Mouse (Mus musculus) CH12.LX (cell line): ENCODE data around the gene Ncoa1. TPM values are rescaled to one million over a fixed set of nuclear protein-coding genes. Genes with fewer than 3 reads are reported as not detected.

Experiments used
- DNase-seq: peaks from one replicate; pipeline ENCODE4 v3.0.0-alpha.2; 2013; ENCODE audit errors: extremely low read depth
- H3K27ac ChIP-seq: 2 replicates; pipeline ENCODE4 v1.5.1; 2012; ENCODE audit warnings: low read depth, mild to moderate bottlenecking, control low read depth, moderate library complexity; ENCODE audit not compliant: insufficient read depth
- H3K27me3 ChIP-seq: replicated peaks from 2 replicates; pipeline ENCODE3; 2012; ENCODE audit warnings: inconsistent platforms
- H3K36me3 ChIP-seq, 2 experiments: replicated peaks in 1 of 2; 2 replicates each; pipeline versions ENCODE3 to v1.6.1; 2012; ENCODE audit warnings: inconsistent platforms in 1 of 2, low read length in 1 of 2, mild to moderate bottlenecking in 1 of 2, mixed read lengths in 1 of 2, moderate library complexity in 1 of 2; ENCODE audit not compliant: control insufficient read depth in 1 of 2, insufficient read depth in 1 of 2
- H3K4me1 ChIP-seq, 2 experiments: 2 replicates each; pipeline ENCODE4 v1.6.1; 2012; ENCODE audit warnings: inconsistent platforms in 1 of 2, moderate library complexity in 1 of 2; ENCODE audit not compliant: insufficient read depth in 2 of 2, control insufficient read depth in 1 of 2
- H3K4me2 ChIP-seq: 2 replicates; pipeline ENCODE4 v1.6.1; 2012; ENCODE audit warnings: low read depth, mild to moderate bottlenecking, control low read depth; ENCODE audit not compliant: poor library complexity, insufficient read depth, severe bottlenecking
- H3K4me3 ChIP-seq, 3 experiments: fragments of 150-350 bp in 1 of 3; sonication (generic) in 1 of 3; replicated peaks in 1 of 3; 2 replicates each; pipeline versions ENCODE3 to v1.5.1; 2011 to 2012; ENCODE audit warnings: low read depth in 2 of 3, low read length in 2 of 3, mild to moderate bottlenecking in 2 of 3, moderate library complexity in 2 of 3, control low read depth in 1 of 3, improper control_type of control experiment in 1 of 3, inconsistent platforms in 1 of 3, mixed read lengths in 1 of 3; ENCODE audit not compliant: poor library complexity in 1 of 3
- H3K79me2 ChIP-seq: replicated peaks from 2 replicates; pipeline ENCODE4 v1.6.1; 2012; ENCODE audit warnings: mild to moderate bottlenecking, moderate library complexity; ENCODE audit not compliant: control insufficient read depth, poor library complexity, insufficient read depth, severe bottlenecking; ENCODE audit errors: extremely low read depth
- H3K9ac ChIP-seq: 2 replicates; pipeline ENCODE4 v1.6.1; 2012; ENCODE audit warnings: low read depth, mild to moderate bottlenecking, control low read depth, moderate library complexity; ENCODE audit not compliant: insufficient read depth
- H3K9me3 ChIP-seq: replicated peaks from 2 replicates; pipeline ENCODE3; 2012; ENCODE audit warnings: low read length, inconsistent platforms, mixed read lengths
- ELF1 ChIP-seq: IDR thresholded peaks from 2 replicates; pipeline ENCODE4 v1.6.1; 2014; ENCODE audit warnings: low read depth, mild to moderate bottlenecking, inconsistent platforms, low read length, improper control_type of control experiment
- EP300 ChIP-seq: IDR thresholded peaks from 2 replicates; pipeline ENCODE4 v1.6.1; 2011; ENCODE audit warnings: low read length, improper control_type of control experiment
- ETS1 ChIP-seq: conservative IDR thresholded peaks from 2 replicates; pipeline ENCODE4 v1.6.1; 2012; ENCODE audit warnings: low read depth, mild to moderate bottlenecking, inconsistent platforms, low read length, improper control_type of control experiment, moderate library complexity
- HCFC1 ChIP-seq: IDR thresholded peaks from 2 replicates; pipeline ENCODE4 v1.6.1; 2012; ENCODE audit warnings: low read depth, mild to moderate bottlenecking, inconsistent platforms, low read length, improper control_type of control experiment
- JUND ChIP-seq: conservative IDR thresholded peaks from 2 replicates; pipeline ENCODE4 v1.6.1; 2011; ENCODE audit warnings: low read depth, low read length, improper control_type of control experiment
- MAFK ChIP-seq: IDR thresholded peaks from 2 replicates; pipeline ENCODE4 v1.6.1; 2011; ENCODE audit warnings: low read length, improper control_type of control experiment; ENCODE audit not compliant: insufficient replicate concordance
- MAX ChIP-seq: IDR thresholded peaks from 2 replicates; pipeline ENCODE4 v1.6.1; 2011; ENCODE audit warnings: low read length, improper control_type of control experiment
- MAZ ChIP-seq: IDR thresholded peaks from 2 replicates; pipeline ENCODE4 v1.6.1; 2012; ENCODE audit warnings: low read depth, mild to moderate bottlenecking, inconsistent platforms, low read length, improper control_type of control experiment, moderate library complexity
- MEF2A ChIP-seq: IDR thresholded peaks from 2 replicates; pipeline ENCODE4 v1.6.1; 2014; ENCODE audit warnings: low read depth, mild to moderate bottlenecking, inconsistent platforms, low read length, improper control_type of control experiment, borderline replicate concordance
- MXI1 ChIP-seq: IDR thresholded peaks from 2 replicates; pipeline ENCODE4 v1.6.1; 2011; ENCODE audit warnings: mild to moderate bottlenecking, low read depth, low read length, improper control_type of control experiment
- MYC ChIP-seq: IDR thresholded peaks from 2 replicates; pipeline ENCODE4 v1.6.1; 2011; ENCODE audit warnings: low read depth, mild to moderate bottlenecking, improper control_type of control experiment, low read length
- NELFE ChIP-seq: IDR thresholded peaks from 2 replicates; pipeline ENCODE4 v1.6.1; 2011; ENCODE audit warnings: low read depth, low read length, improper control_type of control experiment
- PAX5 ChIP-seq: IDR thresholded peaks from 2 replicates; pipeline ENCODE4 v1.6.1; 2012; ENCODE audit warnings: low read length, inconsistent platforms, mixed read lengths
- POLR2A ChIP-seq: IDR thresholded peaks from 2 replicates; pipeline ENCODE4 v1.6.1; 2011; ENCODE audit warnings: low read depth, mild to moderate bottlenecking, improper control_type of control experiment, low read length
- RCOR1 ChIP-seq: conservative IDR thresholded peaks from 2 replicates; pipeline ENCODE4 v1.6.1; 2012; ENCODE audit warnings: low read depth, mild to moderate bottlenecking, inconsistent platforms, low read length, improper control_type of control experiment
- SIN3A ChIP-seq: IDR thresholded peaks from 2 replicates; pipeline ENCODE4 v1.6.1; 2012; ENCODE audit warnings: low read length, improper control_type of control experiment, inconsistent platforms
- SMC3 ChIP-seq: IDR thresholded peaks from 2 replicates; pipeline ENCODE4 v1.6.1; 2011; ENCODE audit warnings: low read depth, low read length, improper control_type of control experiment
- UBTF ChIP-seq: IDR thresholded peaks from 2 replicates; pipeline ENCODE4 v1.6.1; 2012; ENCODE audit warnings: low read depth, mild to moderate bottlenecking, inconsistent platforms, low read length, improper control_type of control experiment, moderate library complexity
- USF2 ChIP-seq: conservative IDR thresholded peaks from 2 replicates; pipeline ENCODE4 v1.6.1; 2011; ENCODE audit warnings: low read depth, low read length, improper control_type of control experiment
- ZKSCAN1 ChIP-seq: IDR thresholded peaks from 2 replicates; pipeline ENCODE4 v1.6.1; 2012; ENCODE audit warnings: low read depth, inconsistent platforms, low read length, improper control_type of control experiment, borderline replicate concordance
- ZNF384 ChIP-seq: IDR thresholded peaks from 2 replicates; pipeline ENCODE4 v1.6.1; 2012; ENCODE audit warnings: low read depth, low read length, improper control_type of control experiment, inconsistent platforms
- dilution Hi-C: fragments of 300-500 bp; cut with MboI; formaldehyde crosslinking; loops from 2 replicates; pipeline ENCODE4 v1.14.3; 2020; ENCODE audit warnings: low sequenced_read_pairs; ENCODE audit not compliant: extremely low pct_unique_long_range_greater_than_20kb, extremely low pct_ligation_motif_present
- in situ Hi-C: fragments of 300-500 bp; cut with MboI; formaldehyde crosslinking; loops from 3 replicates; pipeline ENCODE4 v1.14.3; 2019; ENCODE audit warnings: low sequenced_read_pairs, low pct_ligation_motif_present, low pct_unique_long_range_greater_than_20kb, mixed read lengths
- polyA plus RNA-seq: library from polyadenylated mRNA; unstranded; fragments of >175 nt; gene quantifications from 2 replicates; pipeline ENCODE4 v1.2.1, GENCODE M21; 2012; ENCODE audit warnings: low read depth; ENCODE audit not compliant: insufficient read length
- total RNA-seq, 2 experiments: library from RNA; depleted of rRNA; stranded (reverse); fragments of 300-350 nt in 1 of 2; fragments of >200 nt in 1 of 2; gene quantifications; 2 replicates each; pipeline ENCODE4 v1.2.3; 2012 to 2014

Gene Ncoa1
- total and polyA plus RNA-seq, 3 experiments: 2.4 to 6.4 (median 4.2) TPM

DNA sequence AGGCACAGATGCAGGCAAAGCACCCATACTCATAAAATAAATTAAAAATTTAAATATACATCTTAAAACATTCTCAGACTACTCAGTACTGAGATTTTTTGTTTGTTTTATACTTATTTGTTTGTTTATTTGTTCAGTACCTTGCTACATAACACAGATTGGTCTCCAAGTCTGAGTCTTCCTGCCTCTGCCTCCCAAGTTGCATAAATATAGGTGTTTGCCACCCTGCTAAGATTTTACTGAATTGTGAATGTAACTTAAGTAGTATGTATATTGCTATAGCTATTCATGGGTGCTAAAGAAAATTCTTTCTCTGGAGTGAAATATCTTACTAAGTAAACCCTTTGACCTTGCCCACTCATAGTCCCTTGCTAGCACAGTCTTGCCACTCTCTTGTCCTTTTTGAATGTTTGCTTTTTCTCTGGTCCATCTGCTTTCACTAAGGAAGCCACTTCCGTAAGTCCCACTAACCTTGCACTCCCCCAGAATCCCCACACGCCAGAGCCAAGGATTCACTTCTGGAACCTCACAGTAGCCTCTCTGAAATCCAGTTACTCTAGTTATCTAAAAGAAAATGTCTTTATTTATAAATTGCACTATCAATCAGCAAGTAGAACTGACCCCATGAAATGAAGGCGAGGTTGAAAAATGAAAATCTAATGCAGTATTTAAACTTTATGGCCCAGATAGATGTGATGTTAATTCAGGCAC lies 2.3 kb upstream of the Ncoa1 start:
- no peaks in the 10 kb centered on the region; the same call in 1 of the 2 replicates for H3K79me2 ChIP-seq
- H3K27me3 ChIP-seq: no peaks in the 10 kb centered on the region
- no peaks in the 10 kb centered on the region for H3K9me3 ChIP-seq
- in situ Hi-C loops (no loop called here), dilution Hi-C loops (no loop called here)
- no peak overlapping the region for H3K9ac ChIP-seq
- H3K27ac ChIP-seq: no peak overlapping the region
- DNase-seq: no peak
- H3K4me2 ChIP-seq: no peak overlapping the region
- H3K36me3 ChIP-seq: no peaks in the 10 kb centered on the region
- H3K4me1 ChIP-seq: peaks cover 0 to 8% of the 10 kb centered on the region in 2 experiments; a peak in 2 of 4 replicates
- H3K4me3 ChIP-seq: no peak overlapping the region
- no peak for TF ChIP-seq MAFK
- no peak for TF ChIP-seq MEF2A
- no peak for TF ChIP-seq MAZ
- TF ChIP-seq SMC3: no peak
- no peak for TF ChIP-seq RCOR1
- no peak for TF ChIP-seq EP300
- no peak for TF ChIP-seq JUND
- no peak for TF ChIP-seq USF2
- no peak for TF ChIP-seq MXI1
- TF ChIP-seq MAX: no peak
- no peak for TF ChIP-seq HCFC1
- TF ChIP-seq NELFE: no peak
- TF ChIP-seq MYC: no peak
- TF ChIP-seq POLR2A: no peak
- TF ChIP-seq PAX5: no peak
- no peak for TF ChIP-seq UBTF
- no peak for TF ChIP-seq ZNF384
- TF ChIP-seq ETS1: no peak
- no peak for TF ChIP-seq ELF1
- no peak for TF ChIP-seq ZKSCAN1
- TF ChIP-seq, all 38 proteins: peak for 0

DNA sequence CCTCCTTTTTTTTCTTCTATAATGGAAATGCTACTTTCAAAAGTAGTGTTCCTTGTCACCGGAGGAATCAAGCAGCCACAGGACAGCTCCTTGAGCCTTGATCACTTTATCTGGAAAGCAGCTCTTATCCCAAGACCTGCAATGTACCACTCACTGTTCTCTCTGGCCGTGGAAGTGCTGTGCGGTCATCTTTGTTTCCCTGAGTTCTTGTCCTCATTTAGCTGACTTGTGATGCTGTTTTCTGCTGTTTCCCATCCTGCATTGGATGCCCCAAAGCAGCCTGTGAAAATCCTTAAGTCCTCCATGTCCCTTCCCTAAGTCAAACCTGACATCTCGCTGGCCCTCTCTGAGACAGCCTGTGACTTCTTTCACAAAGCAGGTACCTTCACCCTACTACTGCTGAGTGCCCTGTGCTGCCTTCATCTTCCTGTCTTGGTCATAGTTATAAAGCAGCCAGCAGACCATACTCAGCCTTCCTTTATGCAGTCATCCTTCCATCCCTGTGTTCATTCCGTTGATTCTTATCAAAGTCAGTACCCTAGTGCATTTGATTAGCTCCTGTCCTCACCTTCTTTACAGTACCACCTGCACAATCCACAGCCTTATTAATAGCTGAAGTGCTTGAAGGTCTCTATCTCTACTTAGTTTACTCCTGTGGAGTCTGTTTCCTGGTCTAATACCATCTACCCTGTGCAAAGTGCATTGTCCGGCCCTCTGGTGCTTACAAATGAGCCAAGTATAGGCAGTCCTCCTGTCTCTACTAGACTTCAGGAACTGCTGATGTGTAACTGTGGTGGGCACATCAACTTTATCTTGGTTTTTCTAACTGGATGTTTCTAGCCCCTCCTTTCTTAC lies 1.2 kb upstream of the Ncoa1 start:
- dilution Hi-C loops: no loop called here
- H3K27me3 ChIP-seq: no peaks in the 10 kb centered on the region
- in situ Hi-C loops: no loop called here
- H3K79me2 ChIP-seq: no peaks in the 10 kb centered on the region; the same call in 1 of the 2 replicates
- H3K4me3 ChIP-seq: no peak overlapping the region
- no peaks in the 10 kb centered on the region for H3K36me3 ChIP-seq
- peaks cover 0 to 8% of the 10 kb centered on the region in 2 experiments; a peak in 2 of 4 replicates for H3K4me1 ChIP-seq
- no peak overlapping the region for H3K4me2 ChIP-seq
- TF ChIP-seq PAX5 (no peak), ZKSCAN1 (no peak), POLR2A (no peak), MAZ (no peak), ELF1 (no peak), MYC (no peak), NELFE (no peak), SIN3A (no peak)
- no peak for DNase-seq
- no peaks in the 10 kb centered on the region for H3K9me3 ChIP-seq
- H3K27ac ChIP-seq: no peak overlapping the region
- no peak overlapping the region; the same call in 1 of the 2 replicates for H3K9ac ChIP-seq
